Mouse (Mus musculus): ENCODE measurements around the gene Col4a2. TPM values are rescaled to one million over a fixed set of nuclear protein-coding genes. Genes with fewer than 3 reads are reported as not detected.

Gene Col4a2
- polyA plus RNA-seq, 1 experiment from 2014 or later = 24.0 TPM

GRCm38 (mm10) chr8:11298531-11299316, 13.9 kb upstream of the Col4a2 start:
- no peaks in the 10 kb centered on the region for H3K36me3 ChIP-seq (ENCODE audit: poor library complexity, severe bottlenecking)
- no peaks in the 10 kb centered on the region for H3K27me3 ChIP-seq
- H3K27ac ChIP-seq = no peak overlapping the region
- no peaks in the 10 kb centered on the region for H3K4me1 ChIP-seq
- no peak overlapping the region for H3K4me3 ChIP-seq
- H3K9me3 ChIP-seq (replicated peaks) = no peaks in the 10 kb centered on the region
- WGBS = 80% methylated on average over 12 of the region's 12 CpGs
- no peak overlapping the region for H3K9ac ChIP-seq
- H3K4me2 ChIP-seq = no peak overlapping the region
- no peak for ATAC-seq

GRCm38 (mm10) chr8:11299317-11299602, 13.3 kb upstream of the Col4a2 start:
- Histone ChIP-seq H3K9me3 (replicated peaks) (no peaks in the 10 kb centered on the region), H3K27me3 (no peaks in the 10 kb centered on the region), H3K4me1 (no peaks in the 10 kb centered on the region), H3K9ac (no peak overlapping the region), H3K4me2 (no peak overlapping the region), H3K4me3 (no peak overlapping the region), H3K36me3 (ENCODE audit: poor library complexity, severe bottlenecking) (no peaks in the 10 kb centered on the region), H3K27ac (no peak overlapping the region)
- no peak for ATAC-seq
- WGBS = 81% methylated on average over 3 of the region's 3 CpGs

- no peak overlapping the region for H3K4me3 ChIP-seq
- H3K9me3 ChIP-seq (replicated peaks) = no peaks in the 10 kb centered on the region
- no peak for ATAC-seq
- no peaks in the 10 kb centered on the region for H3K27me3 ChIP-seq
- H3K4me1 ChIP-seq = no peaks in the 10 kb centered on the region
- WGBS = 88% methylated on average over 8 of the region's 8 CpGs
- no peak overlapping the region for H3K27ac ChIP-seq
- no peaks in the 10 kb centered on the region for H3K36me3 ChIP-seq (ENCODE audit: poor library complexity, severe bottlenecking)
- H3K4me2 ChIP-seq = no peak overlapping the region
- no peak overlapping the region for H3K9ac ChIP-seq
Observed at GRCm38 (mm10) chr8:11300436-11300835, 12.2 kb upstream of the Col4a2 start.

DNA sequence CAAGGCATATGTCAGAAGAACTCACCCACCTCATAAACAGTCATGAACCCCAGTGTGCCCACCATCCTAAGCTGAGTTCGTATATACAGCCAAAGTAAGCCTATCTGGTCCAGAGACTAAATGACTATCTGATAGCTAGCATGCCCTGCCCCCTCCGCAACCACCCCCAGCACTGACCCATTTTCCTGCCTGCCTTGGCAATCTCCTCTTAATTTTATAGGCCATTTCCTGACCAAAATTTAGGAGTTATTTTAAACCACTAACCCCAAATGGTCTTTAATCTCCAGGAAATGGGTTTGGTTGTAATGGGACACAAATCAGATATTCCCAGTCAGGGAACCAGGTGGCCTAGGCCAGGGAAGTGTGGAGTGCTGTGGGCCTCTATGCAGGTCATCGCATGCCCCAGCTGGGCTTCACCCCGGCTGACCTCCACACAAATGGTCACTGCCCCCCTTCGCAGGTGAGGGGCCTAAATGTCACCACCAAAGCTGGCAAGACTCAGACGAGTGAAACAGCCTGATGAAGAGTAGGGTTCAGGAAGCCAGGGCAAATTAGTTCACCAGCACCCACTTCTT, 8.5 kb upstream of the Col4a2 start:
- Histone ChIP-seq H3K4me1 (no peaks in the 10 kb centered on the region), H3K27ac (no peak overlapping the region), H3K9me3 (replicated peaks) (no peaks in the 10 kb centered on the region), H3K4me2 (no peak overlapping the region), H3K9ac (no peak overlapping the region), H3K36me3 (ENCODE audit: poor library complexity, severe bottlenecking) (no peaks in the 10 kb centered on the region), H3K4me3 (no peak overlapping the region), H3K27me3 (peaks cover 2% of the 10 kb centered on the region; the same call in 1 of the 2 replicates)
- no peak for ATAC-seq
- 91% methylated on average over 6 of the region's 6 CpGs for whole genome bisulfite sequencing

DNA sequence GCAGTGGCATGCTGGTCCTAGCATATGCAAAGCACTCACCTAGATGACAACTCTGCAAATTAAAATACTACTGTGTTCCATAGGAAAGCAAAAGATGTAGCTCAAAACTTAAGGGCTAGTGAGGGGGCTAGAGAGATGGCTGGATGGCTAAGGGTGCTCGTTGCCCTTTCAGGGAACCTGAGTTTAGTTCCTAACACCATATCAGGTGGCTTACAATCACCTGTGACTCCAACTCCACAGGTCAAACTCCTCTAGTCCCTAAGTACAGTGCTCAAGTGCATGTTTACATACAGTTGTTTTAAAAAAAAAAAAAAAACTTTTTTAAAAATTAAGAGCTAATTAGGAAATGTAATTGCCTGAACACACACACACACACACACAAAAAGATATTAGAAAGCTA, 7.1 kb upstream of the Col4a2 start:
- peaks cover 16% of the 10 kb centered on the region for H3K27me3 ChIP-seq
- no peaks in the 10 kb centered on the region for H3K9me3 ChIP-seq (replicated peaks)
- no peaks in the 10 kb centered on the region for H3K36me3 ChIP-seq (ENCODE audit: poor library complexity, severe bottlenecking)
- no peak overlapping the region for H3K9ac ChIP-seq
- H3K4me1 ChIP-seq = no peaks in the 10 kb centered on the region
- 90% methylated on average over 1 of the region's 1 CpGs for WGBS
- no peak overlapping the region for H3K4me3 ChIP-seq
- no peak overlapping the region for H3K4me2 ChIP-seq
- no peak overlapping the region for H3K27ac ChIP-seq
- no peak for ATAC-seq

GRCm38 (mm10) chr8:11307451-11307850, 5.2 kb upstream of the Col4a2 start:
- Histone ChIP-seq H3K27ac (no peak overlapping the region), H3K4me1 (peaks cover 11% of the 10 kb centered on the region), H3K9me3 (replicated peaks) (no peaks in the 10 kb centered on the region), H3K27me3 (peaks cover 35% of the 10 kb centered on the region), H3K4me2 (no peak overlapping the region), H3K36me3 (ENCODE audit: poor library complexity, severe bottlenecking) (no peaks in the 10 kb centered on the region), H3K9ac (no peak overlapping the region), H3K4me3 (no peak overlapping the region)
- 74% methylated on average over 7 of the region's 7 CpGs for WGBS
- no peak for ATAC-seq

DNA sequence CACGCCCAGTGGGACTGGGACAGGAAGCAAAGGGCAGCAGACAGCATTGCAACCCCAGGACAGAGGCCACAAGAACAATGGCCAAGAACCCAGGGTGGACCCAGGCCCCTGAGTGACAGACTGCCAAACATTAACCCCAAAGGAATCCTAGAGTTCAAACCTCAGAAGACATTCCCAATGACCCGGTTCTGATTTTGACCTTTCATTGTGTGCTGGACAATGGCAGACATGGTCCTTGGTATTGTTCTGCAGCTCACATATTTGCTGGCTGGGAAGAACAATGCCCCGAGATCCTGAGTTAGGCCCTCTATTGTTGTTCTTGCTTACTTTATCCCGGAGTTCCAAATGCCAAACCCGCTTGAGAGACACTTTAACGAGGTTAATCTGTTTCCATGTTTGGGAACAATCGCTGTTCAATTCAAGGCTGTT, 4.0 kb upstream of the Col4a2 start:
- Histone ChIP-seq H3K9me3 (replicated peaks) (no peaks in the 10 kb centered on the region), H3K4me3 (no peak overlapping the region), H3K4me2 (no peak overlapping the region), H3K36me3 (ENCODE audit: poor library complexity, severe bottlenecking) (no peaks in the 10 kb centered on the region), H3K27me3 (peaks cover 46% of the 10 kb centered on the region), H3K9ac (no peak overlapping the region), H3K4me1 (peaks cover 19% of the 10 kb centered on the region), H3K27ac (no peak overlapping the region)
- ATAC-seq = no peak
- WGBS = 24% methylated on average over 7 of the region's 7 CpGs

- H3K4me1 ChIP-seq = peaks cover 24% of the 10 kb centered on the region
- no peak overlapping the region for H3K4me2 ChIP-seq
- H3K27ac ChIP-seq = no peak overlapping the region
- H3K9ac ChIP-seq = no peak overlapping the region
- no peak for ATAC-seq
- peaks cover 53% of the 10 kb centered on the region for H3K27me3 ChIP-seq
- H3K4me3 ChIP-seq = no peak overlapping the region
- H3K36me3 ChIP-seq (ENCODE audit: poor library complexity, severe bottlenecking) = no peaks in the 10 kb centered on the region
- WGBS = 53% methylated on average over 5 of the region's 5 CpGs
- no peaks in the 10 kb centered on the region for H3K9me3 ChIP-seq (replicated peaks)
Observed at GRCm38 (mm10) chr8:11309226-11309625, 3.4 kb upstream of the Col4a2 start.

GRCm38 (mm10) chr8:11310049-11310448, 2.6 kb upstream of the Col4a2 start:
- no peak overlapping the region for H3K4me3 ChIP-seq
- no peaks in the 10 kb centered on the region for H3K36me3 ChIP-seq (ENCODE audit: poor library complexity, severe bottlenecking)
- H3K9ac ChIP-seq = no peak overlapping the region
- H3K27me3 ChIP-seq = peaks cover 61% of the 10 kb centered on the region
- 73% methylated on average over 2 of the region's 2 CpGs for WGBS
- H3K4me2 ChIP-seq = no peak overlapping the region
- H3K27ac ChIP-seq = no peak overlapping the region
- peaks cover 24% of the 10 kb centered on the region for H3K4me1 ChIP-seq
- H3K9me3 ChIP-seq (replicated peaks) = no peaks in the 10 kb centered on the region
- no peak for ATAC-seq

GRCm38 (mm10) chr8:11311681-11312348, 790 bp upstream of the Col4a2 start:
- ATAC-seq = peak; percentile 43
- Histone ChIP-seq H3K36me3 (ENCODE audit: poor library complexity, severe bottlenecking) (no peaks in the 10 kb centered on the region), H3K27ac (no peak overlapping the region), H3K9me3 (replicated peaks) (no peaks in the 10 kb centered on the region), H3K9ac (peak overlapping the region; percentile 74), H3K27me3 (peaks cover 71% of the 10 kb centered on the region), H3K4me1 (peaks cover 24% of the 10 kb centered on the region), H3K4me2 (peak overlapping the region; percentile 96), H3K4me3 (peak overlapping the region; percentile 64)
- WGBS = 3% methylated on average over 34 of the region's 34 CpGs

- 3% methylated on average over 45 of the region's 45 CpGs for WGBS
- peaks cover 24% of the 10 kb centered on the region for H3K4me1 ChIP-seq
- peak overlapping the region; percentile 96 for H3K4me2 ChIP-seq
- H3K9me3 ChIP-seq (replicated peaks) = no peaks in the 10 kb centered on the region
- no peaks in the 10 kb centered on the region for H3K36me3 ChIP-seq (ENCODE audit: poor library complexity, severe bottlenecking)
- peaks cover 71% of the 10 kb centered on the region for H3K27me3 ChIP-seq
- H3K27ac ChIP-seq = no peak overlapping the region
- peak overlapping the region; percentile 74 for H3K9ac ChIP-seq
- H3K4me3 ChIP-seq = peak overlapping the region; percentile 64
- ATAC-seq = peak; percentile 58
Observed at GRCm38 (mm10) chr8:11313176-11314111, 839 bp downstream of the Col4a2 start.
